Mouse (Mus musculus) adrenal gland, adult (tissue): Measurements from ENCODE around the gene Tex45.

Experiments
- DNase-seq, 2 experiments: peaks; one replicate each; pipeline ENCODE4 v3.0.0; 2022 to 2023; ENCODE audit warnings: low spot score in 1 of 2; ENCODE audit not compliant: inconsistent age in 2 of 2

Gene Tex45

DNA sequence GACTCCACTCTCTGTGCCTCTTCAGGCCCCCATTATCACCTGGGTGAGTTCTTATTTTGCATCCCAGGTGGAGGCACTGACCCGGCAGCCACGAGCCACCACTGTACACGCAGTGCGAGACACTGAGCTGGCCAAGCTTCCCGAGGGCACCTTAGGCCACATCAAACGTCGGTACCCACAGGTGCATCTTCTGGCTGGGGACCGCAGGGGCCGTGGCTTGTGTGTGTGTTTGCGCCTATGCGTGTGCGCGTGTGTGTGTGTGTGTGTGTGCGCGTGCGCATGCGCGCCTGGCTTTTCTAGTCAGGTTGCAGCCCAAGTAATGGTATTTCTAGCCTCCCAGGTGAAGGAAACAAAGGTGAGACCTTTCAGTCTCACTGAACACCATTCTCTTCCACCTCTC, 61.3 kb downstream of the Tex45 start:
- DNase-seq: no peak

DNA sequence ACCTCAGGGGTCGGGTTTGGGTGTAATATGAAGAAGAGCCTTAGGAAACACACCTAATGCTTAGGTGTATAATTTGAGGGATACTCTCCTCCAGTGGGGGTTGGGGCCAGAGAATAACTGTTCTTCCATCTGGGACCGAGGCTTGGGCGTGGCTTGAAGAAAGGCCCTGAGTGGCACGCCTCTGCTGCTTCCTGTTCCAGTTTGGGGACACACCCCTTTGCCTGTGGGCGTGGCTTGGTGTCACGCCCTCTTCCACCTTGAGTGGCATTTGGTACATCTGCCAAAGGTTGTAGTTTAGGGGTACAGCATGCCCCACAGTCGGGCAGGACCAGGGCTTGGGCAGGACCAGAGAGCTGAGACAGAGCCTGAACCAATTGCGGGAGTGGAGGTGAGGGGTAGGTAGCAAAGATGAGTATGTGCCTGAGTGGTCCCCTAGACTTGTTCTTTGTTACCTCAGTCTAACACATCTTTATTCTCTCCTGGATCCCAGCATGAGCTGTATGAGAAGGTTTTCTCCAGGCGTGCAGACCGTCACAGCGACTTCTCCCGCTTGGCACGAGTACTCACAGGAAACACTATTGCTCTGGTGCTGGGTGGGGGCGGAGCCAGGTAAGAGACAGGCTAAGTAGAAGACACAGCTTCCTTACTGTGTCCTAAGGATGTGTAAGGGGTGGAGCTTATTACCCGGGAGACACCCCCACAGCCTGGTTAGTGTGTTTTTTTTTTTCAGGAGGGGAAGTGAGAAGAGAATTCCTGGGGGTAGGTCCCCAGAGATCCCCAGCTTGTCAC, 65.6 kb downstream of the Tex45 start:
- DNase-seq: no peak
